Mouse (Mus musculus) ES-E14 (cell line): ENCODE data around the gene Amh.

ENCODE experiments used
- CHD2 ChIP-seq: IDR thresholded peaks from 2 replicates; pipeline ENCODE4 v1.6.1; 2014; ENCODE audit warnings: mild to moderate bottlenecking, low read depth, low read length, inconsistent platforms
- MAFK ChIP-seq: IDR thresholded peaks from 2 replicates; pipeline ENCODE4 v1.6.1; 2014; ENCODE audit warnings: mild to moderate bottlenecking, low read depth, low read length, inconsistent platforms; ENCODE audit not compliant: insufficient read depth
- ZNF384 ChIP-seq: IDR thresholded peaks from 2 replicates; pipeline ENCODE4 v1.6.1; 2012; ENCODE audit warnings: low read depth, low read length, inconsistent platforms

DNA sequence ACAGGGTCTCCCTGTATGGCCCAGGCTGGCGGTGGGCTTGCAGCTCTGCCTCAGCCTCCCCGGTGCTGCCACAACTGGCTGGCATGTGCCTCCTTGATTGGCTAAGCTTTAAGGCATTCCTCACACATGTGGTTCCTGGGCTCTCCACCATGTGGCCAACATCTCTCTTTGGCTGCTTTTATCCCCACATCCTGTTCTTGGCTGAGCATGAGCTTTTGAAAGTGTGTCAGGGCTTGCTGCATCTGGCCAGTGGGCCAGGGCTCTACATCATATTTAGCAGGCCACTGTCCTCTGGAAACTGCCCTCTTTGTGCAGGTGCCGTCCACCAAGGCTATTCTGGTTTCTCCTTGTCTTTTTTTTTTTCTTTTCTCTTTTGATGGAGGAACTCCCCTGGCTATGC is 51.2 kb downstream of the Amh start:
- TF ChIP-seq ZNF384 (no peak), CHD2 (no peak), MAFK (no peak)
